Mouse (Mus musculus): ENCODE measurements around the gene 1700018B08Rik.

DNA sequence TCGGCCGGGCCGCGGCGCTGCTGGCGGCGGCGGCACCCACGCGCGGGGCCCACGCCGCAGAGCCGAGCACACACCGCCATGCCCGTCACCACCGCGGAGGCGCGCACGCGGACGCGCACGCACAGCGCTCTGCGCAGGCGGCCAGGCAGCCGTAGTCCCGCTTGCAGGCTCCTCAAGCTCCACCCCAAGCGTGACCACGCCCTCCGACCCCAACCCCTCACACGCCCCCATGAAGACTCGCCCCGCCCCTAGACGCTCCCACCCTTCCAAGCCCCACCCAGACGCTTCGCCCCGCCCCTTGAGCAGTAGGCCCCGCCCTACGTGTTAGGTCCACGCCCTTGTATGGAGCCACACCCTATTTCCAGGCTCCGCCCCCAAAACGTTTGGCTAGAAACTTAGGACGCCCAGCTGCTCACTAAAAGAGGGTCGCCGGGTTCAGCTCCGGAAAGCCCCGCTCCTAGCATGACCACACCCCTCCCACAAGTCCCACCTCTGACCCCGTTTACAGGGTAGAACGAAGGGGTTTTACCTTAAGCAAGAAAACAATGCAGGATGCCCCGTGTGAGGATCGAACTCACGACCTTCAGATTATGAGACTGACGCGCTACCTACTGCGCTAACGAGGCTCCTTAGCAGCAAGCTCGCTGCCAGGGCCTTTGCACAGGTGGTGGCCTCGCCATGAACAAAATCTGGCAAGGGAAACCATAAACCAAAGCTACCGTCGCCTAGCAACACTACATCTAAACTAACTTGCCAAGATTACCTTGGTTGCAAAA is 34.7 kb upstream of the 1700018B08Rik start, which contains the start of gene Fbxo31:
- TF ChIP-seq CTCF (IDR thresholded peaks at IDR 0.05; ENCODE audit: borderline replicate concordance, insufficient read depth, low read length): no peak
- TF ChIP-seq POLR2A (IDR thresholded peaks at IDR 0.05; ENCODE audit: low read depth, low read length): peak; percentile 89
